Mouse (Mus musculus) ES-E14 (cell line): ENCODE results near the gene Tmem132e. TPM values are rescaled to one million over a fixed set of nuclear protein-coding genes. Genes with fewer than 3 reads are reported as not detected.

Source experiments
- DNase-seq: peaks from one replicate; pipeline ENCODE4 v3.0.0-alpha.2; 2013; ENCODE audit warnings: low read depth, low spot score
- H3K27ac ChIP-seq: 2 replicates; pipeline ENCODE4 v1.5.1; 2012; ENCODE audit warnings: low read depth, mild to moderate bottlenecking, low read length, moderate library complexity, mixed read lengths; ENCODE audit not compliant: poor library complexity, insufficient read depth, severe bottlenecking
- H3K36me3 ChIP-seq: 2 replicates; pipeline ENCODE4 v1.6.1; 2012; ENCODE audit warnings: mild to moderate bottlenecking, low read length, moderate library complexity, mixed read lengths; ENCODE audit not compliant: control insufficient read depth, poor library complexity, insufficient read depth, severe bottlenecking
- H3K4me1 ChIP-seq, 2 experiments: fragments of 150-350 bp in 1 of 2; sonication (generic) in 1 of 2; 2 replicates each; pipeline ENCODE4 v1.6.1; 2012; ENCODE audit warnings: low read length in 2 of 2, mild to moderate bottlenecking in 1 of 2, mixed read lengths in 1 of 2; ENCODE audit not compliant: control insufficient read depth in 2 of 2, insufficient read depth in 2 of 2, poor library complexity in 1 of 2
- H3K4me3 ChIP-seq, 2 experiments: fragments of 150-350 bp in 1 of 2; sonication (generic) in 1 of 2; 2 replicates each; pipeline ENCODE4 v1.5.1; 2012; ENCODE audit warnings: low read length in 2 of 2, low read depth in 1 of 2, mild to moderate bottlenecking in 1 of 2, mixed read lengths in 1 of 2; ENCODE audit not compliant: insufficient read depth in 1 of 2, poor library complexity in 1 of 2, severe bottlenecking in 1 of 2
- H3K9ac ChIP-seq: 2 replicates; pipeline ENCODE4 v1.6.1; 2012; ENCODE audit warnings: low read depth, mild to moderate bottlenecking, low read length, mixed read lengths; ENCODE audit not compliant: poor library complexity, insufficient read depth, severe bottlenecking
- H3K9me3 ChIP-seq: fragments of 150-350 bp; sonication (generic); 2 replicates; pipeline ENCODE4 v1.6.1; 2012; ENCODE audit warnings: low read depth, mild to moderate bottlenecking, low read length; ENCODE audit not compliant: control insufficient read depth, insufficient read depth
- CHD2 ChIP-seq: IDR thresholded peaks from 2 replicates; pipeline ENCODE4 v1.6.1; 2014; ENCODE audit warnings: mild to moderate bottlenecking, low read depth, low read length, inconsistent platforms
- HCFC1 ChIP-seq: IDR thresholded peaks from 2 replicates; pipeline ENCODE4 v1.6.1; 2012; ENCODE audit warnings: low read length, inconsistent platforms, borderline replicate concordance; ENCODE audit not compliant: insufficient read depth
- MAFK ChIP-seq: IDR thresholded peaks from 2 replicates; pipeline ENCODE4 v1.6.1; 2014; ENCODE audit warnings: mild to moderate bottlenecking, low read depth, low read length, inconsistent platforms; ENCODE audit not compliant: insufficient read depth
- ZC3H11A ChIP-seq: IDR thresholded peaks from 2 replicates; pipeline ENCODE4 v1.6.1; 2012; ENCODE audit warnings: low read depth, mild to moderate bottlenecking, inconsistent platforms, low read length, borderline replicate concordance
- ZNF384 ChIP-seq: IDR thresholded peaks from 2 replicates; pipeline ENCODE4 v1.6.1; 2012; ENCODE audit warnings: low read depth, low read length, inconsistent platforms
- in situ Hi-C, 2 experiments: fragments of 600-800 bp; cut with MboI; formaldehyde crosslinking; loops; one replicate each; pipeline ENCODE4 v1.15.1; 2025; ENCODE audit warnings: low sequenced_read_pairs in 2 of 2, inconsistent platforms in 1 of 2; ENCODE audit not compliant: unreplicated experiment in 2 of 2
- total RNA-seq: library from RNA; depleted of rRNA; stranded (reverse); fragments of 300-350 nt; gene quantifications from 2 replicates; pipeline ENCODE4 v1.2.3, GENCODE M21; 2012; rRNA removed

Gene Tmem132e
- total RNA-seq, 1 experiment: 0.40 TPM

DNA sequence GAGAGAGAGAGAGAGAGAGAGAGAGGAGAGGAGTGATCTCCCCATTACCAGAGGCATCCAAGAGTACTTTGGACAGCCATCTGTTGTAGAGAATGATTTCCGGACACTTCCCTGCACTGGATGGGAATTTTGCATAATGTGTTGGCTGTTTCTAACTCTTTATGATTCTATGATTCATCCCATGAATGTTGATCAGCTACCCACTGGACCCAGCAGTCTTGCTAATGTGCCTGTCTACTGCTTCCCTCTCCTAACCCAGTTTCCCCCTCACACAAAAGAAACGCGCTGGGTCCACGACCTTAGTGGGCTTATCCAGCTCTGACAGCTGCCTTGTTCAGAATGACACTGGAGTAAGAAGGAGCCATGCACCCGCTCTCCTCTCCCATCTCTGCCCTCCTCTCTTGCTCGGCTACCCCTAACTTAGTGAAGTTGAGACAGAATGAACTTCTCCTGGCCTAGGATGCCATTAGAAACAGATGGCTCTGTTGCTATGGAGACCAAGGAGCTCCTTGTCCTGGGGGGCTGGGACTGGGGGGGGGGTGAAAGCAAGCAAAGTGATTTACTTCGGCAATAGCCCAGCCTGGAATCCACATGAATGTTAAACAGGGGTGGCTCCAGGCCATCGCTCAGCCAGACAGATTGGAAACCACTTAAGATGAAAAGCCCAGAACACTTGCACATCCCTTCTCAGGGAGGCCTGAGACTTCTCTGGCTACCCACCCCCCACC lies 98.8 kb downstream of the Tmem132e start:
- no peaks in the 10 kb centered on the region for H3K4me1 ChIP-seq
- DNase-seq: no peak
- H3K9ac ChIP-seq: no peak overlapping the region
- H3K36me3 ChIP-seq: no peaks in the 10 kb centered on the region
- no peaks in the 10 kb centered on the region for H3K9me3 ChIP-seq
- no peak overlapping the region for H3K27ac ChIP-seq
- TF ChIP-seq CHD2 (no peak), ZNF384 (no peak), ZC3H11A (no peak), MAFK (no peak), HCFC1 (no peak)
- in situ Hi-C loops: no loop called here
- H3K4me3 ChIP-seq: no peak overlapping the region

DNA sequence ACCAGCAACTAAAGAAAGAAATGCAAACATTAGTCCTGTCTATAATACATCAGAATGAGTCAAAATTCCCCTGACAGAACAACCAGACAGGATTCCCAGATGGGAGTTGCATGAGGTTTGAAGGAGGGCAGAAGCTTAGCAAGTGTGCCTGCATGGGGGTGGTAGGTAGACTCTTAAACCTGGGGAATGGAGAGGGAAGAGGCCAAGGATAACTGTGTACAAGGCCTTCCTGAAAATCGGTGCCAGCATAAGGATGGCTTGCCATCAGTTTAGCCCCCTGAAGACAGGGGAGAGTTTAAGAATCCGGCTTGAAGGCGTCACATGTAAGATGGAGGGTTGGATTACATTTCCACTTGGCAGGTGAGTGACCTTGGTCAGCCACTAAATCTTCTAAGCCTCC lies 102.2 kb downstream of the Tmem132e start:
- Histone ChIP-seq H3K4me3 (no peak overlapping the region), H3K9me3 (no peaks in the 10 kb centered on the region), H3K27ac (no peak overlapping the region), H3K4me1 (no peaks in the 10 kb centered on the region), H3K9ac (no peak overlapping the region), H3K36me3 (no peaks in the 10 kb centered on the region)
- no peak for DNase-seq
- TF ChIP-seq ZNF384 (no peak), ZC3H11A (no peak), HCFC1 (no peak), CHD2 (no peak)
- in situ Hi-C loops: no loop called here

Other genes with a start within 250 kb of the Tmem132e start
- 1.7 TPM in 1 of 2 replicates, not detected in the other for gene Ccl1, start 83.2 kb upstream of the Tmem132e start, total RNA-seq